Mouse (Mus musculus) gastrocnemius, adult 2 months (tissue): ENCODE results near the gene Bbx. TPM values are rescaled to one million over a fixed set of nuclear protein-coding genes. Genes with fewer than 3 reads are reported as not detected.

ENCODE experiments used
- DNase-seq: peaks from one replicate; pipeline ENCODE4 v3.0.0; 2022
- H3K27ac ChIP-seq: fragments of 200-600 bp; 2 replicates; pipeline ENCODE4 v1.8.1; 2022; ENCODE audit warnings: mild to moderate bottlenecking
- H3K4me3 ChIP-seq: fragments of 200-600 bp; 2 replicates; pipeline ENCODE4 v1.8.1; 2022; ENCODE audit warnings: mild to moderate bottlenecking, moderate library complexity
- CTCF ChIP-seq: fragments of 200-600 bp; IDR thresholded peaks from 2 replicates; pipeline ENCODE4 v1.8.1; 2022; ENCODE audit warnings: antibody characterized with exemption, mild to moderate bottlenecking, moderate library complexity
- intact Hi-C: fragments of 180-260 bp; cut with DNase I; formaldehyde crosslinking; loops from one replicate; pipeline ENCODE4 v1.15.1; 2025
- long read RNA-seq, 2 experiments: library from polyadenylated mRNA; stranded (forward); transcript quantifications; one replicate each; pipeline ENCODE4 v2.0.0; 2021
- total RNA-seq, 2 experiments: library from RNA; stranded (reverse); gene quantifications; 2 replicates each; pipeline ENCODE4 v1.2.3; 2021

The Bbx gene
- 10 to 100 TPM in 1 of 2 experiments, 1 to 10 TPM in 1; 6.8 to 10.7 TPM for total RNA-seq
- long read RNA-seq, experiment 1, full-length matches to known transcripts, result 1 of 1 reads
- long read RNA-seq, experiment 1, partial matches to known transcripts, result 0 of 1 reads
- long read RNA-seq, experiment 1, other reads (novel, unspliced or antisense), result 0 of 1 reads
- long read RNA-seq, experiment 2, partial matches to known transcripts, result 0 of 1 reads
- long read RNA-seq, experiment 2, other reads (novel, unspliced or antisense), result 1 of 1 reads

- intact Hi-C loops, result loop anchor here (5.0 to 10.0 kb wide), 4 partner anchors 70 to 305 kb away; no protein-coding TSS in a partner anchor
- 0 out of 2 replicates have a peak, but pooled peaks have one; percentile 7 for TF ChIP-seq CTCF
- H3K27ac ChIP-seq, result peak within 1 kb of the TSS; percentile 96
Measured at GRCm38 (mm10) chr16:50432062-50432878, at the start of gene Bbx. Gene Bbx, minus strand, starts transcription at chr16:50432390.

GRCm38 (mm10) chr16:50481892-50482291 is 49.7 kb upstream of the Bbx start:
- no peak for DNase-seq
- no peak overlapping the region for H3K4me3 ChIP-seq
- no peak for TF ChIP-seq CTCF
- intact Hi-C loops, result no loop called here
- no peak overlapping the region for H3K27ac ChIP-seq

More at GRCm38 (mm10) chr16:50432062-50432878, at the start of gene Bbx:
- peak within 1 kb of the TSS; percentile 98 for H3K4me3 ChIP-seq
- peak; percentile 95 for DNase-seq

- no peak for TF ChIP-seq CTCF
- intact Hi-C loops, result no loop called here
Measured at GRCm38 (mm10) chr16:50481341-50481740, 49.2 kb upstream of the Bbx start.

GRCm38 (mm10) chr16:50478695-50479094 is 46.5 kb upstream of the Bbx start:
- Histone ChIP-seq H3K27ac (no peak overlapping the region), H3K4me3 (no peak overlapping the region)
- intact Hi-C loops, result no loop called here
- DNase-seq, result no peak
- no peak for TF ChIP-seq CTCF

More at GRCm38 (mm10) chr16:50481341-50481740, 49.2 kb upstream of the Bbx start:
- DNase-seq, result no peak
- Histone ChIP-seq H3K4me3 (no peak overlapping the region), H3K27ac (no peak overlapping the region)

- intact Hi-C loops, result no loop called here
- Histone ChIP-seq H3K27ac (no peak overlapping the region), H3K4me3 (no peak overlapping the region)
- TF ChIP-seq CTCF, result no peak
- DNase-seq, result no peak
Measured at GRCm38 (mm10) chr16:50477628-50478027, 45.4 kb upstream of the Bbx start.

GRCm38 (mm10) chr16:50462226-50462870 is 30.2 kb upstream of the Bbx start:
- no peak overlapping the region; the same call in 1 of the 2 replicates for H3K4me3 ChIP-seq
- TF ChIP-seq CTCF, result no peak
- intact Hi-C loops, result no loop called here
- H3K27ac ChIP-seq, result no peak overlapping the region
- no peak for DNase-seq

GRCm38 (mm10) chr16:50459146-50459545 is 27.0 kb upstream of the Bbx start:
- no peak for TF ChIP-seq CTCF
- Histone ChIP-seq H3K4me3 (no peak overlapping the region), H3K27ac (no peak overlapping the region)
- no peak for DNase-seq
- intact Hi-C loops, result no loop called here

- no peak overlapping the region for H3K27ac ChIP-seq
- no peak for TF ChIP-seq CTCF
- no peak overlapping the region for H3K4me3 ChIP-seq
- intact Hi-C loops, result no loop called here
- no peak for DNase-seq
Measured at GRCm38 (mm10) chr16:50456053-50456452, 23.9 kb upstream of the Bbx start.

GRCm38 (mm10) chr16:50449086-50449485 is 16.9 kb upstream of the Bbx start:
- intact Hi-C loops, result no loop called here
- DNase-seq, result no peak
- Histone ChIP-seq H3K4me3 (no peak overlapping the region), H3K27ac (no peak overlapping the region)
- TF ChIP-seq CTCF, result no peak

- intact Hi-C loops, result no loop called here
- TF ChIP-seq CTCF, result no peak
- no peak for DNase-seq
- Histone ChIP-seq H3K4me3 (no peak overlapping the region), H3K27ac (no peak overlapping the region)
Measured at GRCm38 (mm10) chr16:50445014-50445413, 12.8 kb upstream of the Bbx start.

GRCm38 (mm10) chr16:50438816-50439215 is 6.6 kb upstream of the Bbx start:
- Histone ChIP-seq H3K4me3 (no peak overlapping the region), H3K27ac (no peak overlapping the region)
- intact Hi-C loops, result loop anchor here (10.0 kb wide), 1 partner anchor 184 kb away; no protein-coding TSS in a partner anchor
- DNase-seq, result no peak
- TF ChIP-seq CTCF, result no peak

GRCm38 (mm10) chr16:50437788-50438187 is 5.6 kb upstream of the Bbx start:
- intact Hi-C loops, result loop anchor here (10.0 kb wide), 1 partner anchor 183 kb away; no protein-coding TSS in a partner anchor
- Histone ChIP-seq H3K4me3 (no peak overlapping the region), H3K27ac (no peak overlapping the region)
- no peak for TF ChIP-seq CTCF
- DNase-seq, result no peak

- Histone ChIP-seq H3K27ac (no peak overlapping the region), H3K4me3 (no peak overlapping the region)
- intact Hi-C loops, result loop anchor here (10.0 kb wide), 1 partner anchor 183 kb away; no protein-coding TSS in a partner anchor
- no peak for DNase-seq
- TF ChIP-seq CTCF, result no peak
Measured at GRCm38 (mm10) chr16:50437331-50437730, 5.1 kb upstream of the Bbx start.
